Mouse (Mus musculus) bone marrow, adult 2 months (tissue): Measurements from ENCODE around the gene Cngb1.
A peak's percentile ranks its signal among the peaks of the same experiment; 100 is the strongest.

Experiments
- CTCF ChIP-seq: fragments of 200-500 bp; IDR thresholded peaks from 2 replicates; pipeline ENCODE4 v1.5.1; 2011; ENCODE audit warnings: low read length, control low read depth; ENCODE audit not compliant: control insufficient read depth, insufficient read depth
- POLR2A ChIP-seq: fragments of 200-500 bp; IDR thresholded peaks from 2 replicates; pipeline ENCODE4 v1.6.1; 2011; ENCODE audit warnings: low read depth, mild to moderate bottlenecking, control low read depth, low read length, borderline replicate concordance; ENCODE audit not compliant: control insufficient read depth

DNA sequence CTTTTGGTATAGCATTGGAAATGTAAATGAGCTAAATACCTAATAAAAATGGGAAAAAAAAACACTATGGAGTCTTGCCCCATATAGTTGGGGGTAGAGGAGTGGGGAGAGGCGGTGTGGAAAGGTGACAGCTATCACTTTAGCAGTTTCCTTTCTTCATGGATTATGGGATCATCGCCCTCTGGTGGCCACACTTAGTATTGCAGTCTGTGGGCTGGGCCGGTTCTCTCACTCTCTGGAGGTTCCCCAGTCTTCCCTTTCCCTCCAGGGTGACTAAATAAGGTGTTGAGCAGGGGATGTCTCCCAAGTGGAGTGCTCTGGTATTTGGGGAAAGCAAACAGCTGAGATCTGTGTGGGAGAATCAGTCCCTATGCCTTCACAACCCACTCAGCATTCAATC lies 70.7 kb downstream of the Cngb1 start:
- TF ChIP-seq CTCF (peak; percentile 79), POLR2A (no peak)
